Mouse (Mus musculus): ENCODE measurements at regions not wholly inside any gene's neighbourhood (a gene's known extent, or its start where the extent isn't known, plus 50 kb on each side); places are given as distances from the start of the nearest gene placed in this dataset.

- WGBS = 79% methylated on average over 2 of the region's 2 CpGs
- Histone ChIP-seq H3K4me1 (ENCODE audit: control insufficient read depth, insufficient read depth, low read length) (no peaks in the 10 kb centered on the region), H3K27me3 (replicated peaks; ENCODE audit: control insufficient read depth, insufficient read depth, low read length) (no peaks in the 10 kb centered on the region), H3K27ac (ENCODE audit: insufficient read depth, low read depth, low read length) (no peak overlapping the region), H3K4me3 (ENCODE audit: insufficient read depth, low read depth, low read length) (no peak overlapping the region), H3K36me3 (ENCODE audit: control insufficient read depth, insufficient read depth, low read length) (no peaks in the 10 kb centered on the region)
- no peak for TF ChIP-seq POLR2A (IDR thresholded peaks at IDR 0.05; ENCODE audit: low read depth, low read length)
- no peak for TF ChIP-seq CTCF (conservative IDR thresholded peaks at IDR 0.05; ENCODE audit: insufficient read depth, insufficient read length, low read depth, low read length)
- no peak for DNase-seq
Measured at GRCm38 (mm10) chr3:114833120-114833519, 70.8 kb upstream of the Olfm3 start.

Data from kidney, adult 2 months (tissue).